Mouse (Mus musculus) right cerebral cortex, postnatal 25 days (tissue): Measurements from ENCODE around the gene Atp1b1.

Source experiments
- DNase-seq: peaks from one replicate; pipeline ENCODE4 v3.0.0; 2022

Atp1b1 gene

GRCm38 (mm10) chr1:164458245-164458613 lies at the start of gene Atp1b1:
Gene Atp1b1 (minus strand): TSS chr1:164458355.
- DNase-seq, result peak; percentile 94

GRCm38 (mm10) chr1:164505096-164505495 lies 46.9 kb upstream of the Atp1b1 start:
- DNase-seq, result no peak

DNA sequence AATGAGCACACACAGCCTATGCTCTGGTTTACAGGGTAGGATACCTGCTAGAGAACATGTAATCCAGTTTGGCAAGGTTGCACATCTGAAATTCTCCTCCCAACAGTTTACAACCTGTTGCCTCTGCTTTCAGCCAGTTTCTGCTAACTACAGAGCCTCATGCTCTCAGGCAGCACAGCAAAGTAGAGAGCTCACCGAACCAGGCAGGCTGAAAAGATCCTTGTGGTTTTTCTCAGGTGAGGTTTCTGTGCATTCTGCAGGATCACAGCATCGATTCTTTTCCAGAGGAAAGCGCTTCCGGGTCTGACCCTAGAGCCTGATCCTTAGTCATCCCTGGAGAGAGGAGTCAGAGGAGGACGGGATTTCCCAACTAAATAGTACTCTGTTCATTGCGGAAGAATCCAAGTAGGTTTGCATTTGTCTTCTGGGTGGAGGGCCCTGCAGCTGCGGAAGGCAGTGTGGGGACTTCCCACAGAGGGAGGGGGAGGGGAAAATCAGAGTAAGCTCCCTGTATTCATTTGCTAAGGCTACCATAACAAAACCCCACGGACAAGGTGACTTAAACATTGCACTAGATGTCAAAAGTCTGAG lies 45.1 kb upstream of the Atp1b1 start:
- no peak for DNase-seq

GRCm38 (mm10) chr1:164502231-164502630 lies 44.1 kb upstream of the Atp1b1 start:
- no peak for DNase-seq

- DNase-seq, result no peak
These were observed 36.8 kb upstream of the Atp1b1 start for GRCm38 (mm10) chr1:164494741-164495512.

DNA sequence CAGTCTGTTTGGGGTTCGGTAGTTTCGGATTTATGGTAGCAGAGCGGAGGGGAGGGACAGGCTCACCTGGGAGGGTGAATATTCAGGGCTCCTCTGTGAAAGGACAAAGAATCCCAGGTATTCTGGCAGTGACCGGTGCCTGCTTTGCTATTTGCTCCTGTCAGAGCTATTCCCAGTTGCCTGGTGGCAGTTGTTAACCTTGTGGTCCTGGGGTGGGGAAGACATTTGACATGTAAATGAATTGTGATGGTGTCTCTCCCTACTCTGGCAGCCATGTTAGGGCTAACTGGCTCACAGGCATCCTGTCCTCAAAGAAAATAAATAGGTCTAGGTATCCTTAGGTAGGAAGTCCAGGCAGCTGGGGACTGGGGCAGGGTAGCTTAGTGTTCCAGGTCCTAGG lies 36.1 kb upstream of the Atp1b1 start:
- DNase-seq, result no peak

GRCm38 (mm10) chr1:164493042-164493705 lies 35.0 kb upstream of the Atp1b1 start:
- no peak for DNase-seq

- no peak for DNase-seq
These were observed 34.3 kb upstream of the Atp1b1 start for GRCm38 (mm10) chr1:164492476-164492875.

GRCm38 (mm10) chr1:164489961-164490594 lies 31.9 kb upstream of the Atp1b1 start:
- no peak for DNase-seq

GRCm38 (mm10) chr1:164483728-164484127 lies 25.6 kb upstream of the Atp1b1 start:
- no peak for DNase-seq

- DNase-seq, result no peak
These were observed 24.7 kb upstream of the Atp1b1 start for GRCm38 (mm10) chr1:164482833-164483232.

DNA sequence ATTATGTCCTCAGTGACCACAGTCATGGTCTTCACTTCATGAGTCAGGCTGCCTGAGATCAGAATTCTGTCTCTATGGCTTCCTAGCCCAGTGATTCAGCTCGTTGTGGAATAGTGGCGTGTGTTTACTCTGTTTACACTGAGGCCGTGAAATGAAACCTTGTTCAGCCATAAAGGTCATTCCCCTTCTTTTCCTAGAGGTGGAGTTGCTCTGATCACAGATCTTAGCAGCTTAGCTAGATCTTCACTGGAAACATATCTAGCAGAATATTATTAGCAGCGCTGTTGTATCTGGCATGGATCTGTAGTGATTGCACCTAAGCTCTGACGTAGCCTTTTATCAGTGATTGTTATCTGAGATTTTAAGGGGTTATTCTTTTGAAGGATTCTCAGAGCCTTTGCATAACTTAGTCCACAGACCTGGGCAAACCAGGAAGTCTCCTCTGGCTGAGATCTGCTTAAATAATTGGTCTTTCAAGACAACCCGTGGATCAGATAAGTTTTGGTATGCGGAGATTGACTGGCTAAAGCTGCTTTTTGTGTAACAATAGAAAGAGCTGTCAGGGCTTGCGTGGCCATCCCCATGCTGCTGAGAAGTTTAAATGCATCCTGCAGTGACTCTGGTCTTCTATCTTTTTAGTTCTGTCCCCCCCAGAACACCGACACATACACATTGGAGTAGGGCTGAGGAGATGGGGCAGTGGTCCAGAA lies 23.6 kb upstream of the Atp1b1 start:
- no peak for DNase-seq

DNA sequence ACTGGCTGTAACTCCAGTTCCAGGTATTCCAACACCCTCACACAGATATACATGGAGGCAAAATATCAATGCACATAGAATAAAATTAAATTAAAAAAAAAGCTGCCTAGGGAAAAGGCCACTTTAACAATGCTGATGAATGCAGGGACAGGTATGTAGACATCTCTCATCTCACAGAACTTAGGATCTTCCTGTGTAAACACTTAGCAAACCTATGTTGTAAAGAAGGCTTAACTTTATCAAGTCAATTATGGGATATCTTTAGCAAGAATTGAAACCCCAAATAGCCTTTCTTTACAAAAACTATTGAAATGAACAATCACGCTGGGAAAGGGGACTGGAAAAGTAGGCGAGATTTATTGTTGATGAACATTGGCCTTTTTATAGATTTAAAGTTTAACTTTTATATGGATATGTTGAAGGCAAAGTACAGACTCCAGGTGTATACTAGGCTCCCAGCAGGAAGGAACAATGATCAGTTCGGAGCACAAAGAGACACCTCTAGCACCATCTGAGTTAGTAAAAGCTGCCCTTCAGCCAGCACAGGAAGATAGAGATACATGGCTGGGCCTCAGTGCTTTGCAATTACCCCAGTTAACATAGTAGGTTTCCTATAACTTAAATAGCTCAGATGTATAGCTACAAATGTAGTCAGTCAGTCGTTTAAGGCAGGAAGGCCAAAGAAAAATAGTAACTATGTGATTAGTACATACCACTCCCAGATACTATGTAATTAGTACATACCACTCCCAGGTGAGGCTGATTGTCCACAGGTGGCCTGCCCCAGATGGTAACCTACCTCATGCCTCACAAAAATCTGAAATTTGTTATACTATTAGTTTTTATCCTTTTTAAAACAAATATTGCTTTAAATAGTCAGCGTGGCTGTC lies 22.8 kb upstream of the Atp1b1 start:
- no peak for DNase-seq

- DNase-seq, result no peak
These were observed 17.7 kb upstream of the Atp1b1 start for GRCm38 (mm10) chr1:164475895-164476294.

DNA sequence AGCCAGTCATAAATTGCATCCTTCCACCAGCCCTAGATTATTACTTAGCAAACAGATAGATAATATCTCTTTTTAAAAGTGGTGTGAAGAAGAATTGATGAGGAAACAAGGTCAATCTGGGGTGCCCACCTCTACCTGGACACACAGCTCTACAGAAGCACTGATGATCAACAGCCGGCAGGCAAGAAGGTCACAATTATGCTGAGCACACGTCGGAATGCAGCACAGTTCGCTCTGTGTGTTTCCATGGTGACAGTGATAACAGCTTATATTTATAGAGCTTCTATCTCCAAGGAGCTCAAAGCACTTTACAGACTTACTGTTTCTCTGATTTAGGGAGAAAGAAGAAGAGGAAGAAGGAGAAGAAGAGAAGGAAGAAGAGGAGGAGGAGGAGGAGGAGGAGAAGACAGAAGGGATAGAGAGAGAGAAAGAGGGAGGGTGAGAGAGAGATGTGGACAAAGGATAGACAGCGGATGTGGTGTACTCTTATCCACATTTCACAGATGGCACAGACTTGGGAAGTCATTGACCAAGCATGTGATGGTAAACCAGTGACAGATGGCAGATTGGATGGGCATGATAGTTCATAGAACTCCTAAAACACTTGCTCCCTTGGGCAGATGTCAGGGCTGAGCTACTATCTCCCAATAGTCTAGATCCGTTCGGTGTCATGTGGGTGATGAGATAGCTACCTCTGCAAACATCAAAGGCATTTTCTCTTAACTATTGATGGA lies 16.8 kb upstream of the Atp1b1 start:
- DNase-seq, result no peak

DNA sequence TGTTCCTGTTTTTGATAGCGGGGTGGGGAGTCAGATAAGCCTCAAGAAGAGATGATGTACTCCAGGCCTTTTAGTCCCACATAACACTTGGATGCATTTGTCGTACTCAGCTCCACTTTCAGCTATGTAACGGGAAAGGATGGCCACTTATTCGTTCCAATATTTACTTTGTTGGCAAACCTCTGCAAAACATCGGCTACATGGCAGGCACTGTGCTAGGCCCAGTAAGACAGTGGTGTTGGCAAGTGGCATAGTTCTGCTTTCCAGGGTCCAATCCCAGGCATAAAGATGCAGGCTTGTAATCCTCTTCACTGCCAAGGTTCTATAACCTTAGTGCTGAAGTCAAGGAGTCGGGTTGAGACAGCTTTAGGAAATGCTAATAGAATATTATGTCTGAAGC lies 16.2 kb upstream of the Atp1b1 start:
- DNase-seq, result no peak

DNA sequence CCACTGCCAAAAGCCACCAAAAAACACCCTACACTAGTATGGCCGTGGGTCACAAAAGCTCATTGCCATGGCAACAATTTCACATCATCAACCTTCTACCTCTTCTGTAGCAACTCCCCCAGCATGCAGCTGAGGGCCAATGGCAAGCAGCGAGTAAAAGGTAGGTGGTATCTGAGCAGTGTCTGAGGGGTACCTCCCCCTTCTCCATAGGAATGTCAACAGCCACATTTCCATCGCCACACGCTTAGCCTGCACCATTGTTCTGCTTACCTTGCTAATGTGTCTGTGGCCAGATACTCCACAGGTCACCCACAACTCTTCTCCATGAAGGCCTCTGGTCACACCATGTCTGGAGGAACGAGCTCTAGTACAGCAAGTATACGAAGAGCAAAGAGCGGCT lies 15.2 kb upstream of the Atp1b1 start:
- DNase-seq, result no peak

- DNase-seq, result no peak
These were observed 13.5 kb upstream of the Atp1b1 start for GRCm38 (mm10) chr1:164471632-164472031.

- no peak for DNase-seq
These were observed 12.8 kb upstream of the Atp1b1 start for GRCm38 (mm10) chr1:164470985-164471384.

DNA sequence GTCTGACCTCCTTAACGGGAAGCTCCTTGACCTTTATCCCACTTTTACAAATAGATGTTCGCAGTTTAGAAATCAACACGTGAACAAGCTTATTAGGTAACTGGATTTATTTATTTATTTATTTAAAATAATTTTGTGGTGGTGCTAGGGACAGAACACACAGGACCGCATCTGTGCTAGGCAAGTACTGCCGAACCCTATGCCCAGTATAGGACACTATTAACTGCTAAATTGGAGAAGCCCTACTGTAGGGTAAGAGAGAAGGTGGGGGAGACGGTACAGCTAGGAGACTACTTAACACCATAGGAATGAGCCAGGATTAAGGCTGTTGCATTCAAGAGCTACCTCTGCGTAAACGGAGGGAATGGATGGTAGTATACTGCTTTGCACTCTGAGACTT lies 10.2 kb upstream of the Atp1b1 start:
- no peak for DNase-seq

DNA sequence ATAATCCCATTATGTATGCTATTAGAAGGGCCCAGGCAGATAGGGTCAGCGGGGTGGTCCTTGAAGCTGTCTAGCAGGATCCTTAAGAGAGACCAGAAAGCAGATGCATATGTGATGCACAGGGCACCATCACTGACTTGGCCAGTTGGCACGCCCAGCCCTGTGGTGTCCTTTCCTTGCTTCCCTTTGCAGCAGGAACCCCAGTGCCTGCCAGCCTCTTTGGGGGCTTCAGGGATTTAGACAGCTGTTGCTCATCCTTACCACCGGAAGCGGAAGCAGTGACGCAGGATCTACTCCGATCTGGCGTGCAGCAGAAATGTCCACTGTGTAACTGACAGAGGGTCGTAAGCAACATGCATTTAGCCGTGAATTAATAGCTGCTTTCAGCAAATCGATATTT lies 9.3 kb upstream of the Atp1b1 start:
- no peak for DNase-seq
